Mouse (Mus musculus) megakaryocyte progenitor cell, adult 5-6 weeks (primary cell): ENCODE measurements at regions not wholly inside any gene's neighbourhood (a gene's known extent, or its start where the extent isn't known, plus 50 kb on each side); places are given as distances from the start of the nearest gene placed in this dataset.

Experiments
- ATAC-seq: replicated peaks from 2 replicates; pipeline ENCODE4 v1.8.0; 2016; ENCODE audit warnings: mild to moderate bottlenecking, moderate TSS enrichment, inconsistent platforms; ENCODE audit not compliant: poor library complexity

DNA sequence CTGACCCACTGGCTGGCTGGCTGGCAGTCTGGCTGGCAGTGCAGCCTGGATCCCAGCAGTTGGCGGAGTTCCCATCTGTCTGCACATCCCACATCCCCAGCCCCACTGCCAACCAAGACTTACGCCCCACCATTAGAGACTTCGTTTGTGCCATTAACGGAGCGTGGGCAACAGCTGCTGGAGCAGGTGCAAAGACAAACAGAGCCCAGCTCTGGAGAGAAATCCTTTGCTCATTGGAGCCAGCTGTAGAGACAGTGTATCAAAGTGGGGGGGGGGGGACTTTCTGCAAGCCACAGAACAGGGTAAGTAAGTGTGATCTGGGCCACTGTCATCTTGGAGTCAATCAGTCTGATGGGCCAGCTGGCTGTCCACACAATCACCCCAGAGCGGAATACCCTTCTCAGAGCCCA, 52.3 kb downstream of the Rplp1 start:
- ATAC-seq, result no peak

DNA sequence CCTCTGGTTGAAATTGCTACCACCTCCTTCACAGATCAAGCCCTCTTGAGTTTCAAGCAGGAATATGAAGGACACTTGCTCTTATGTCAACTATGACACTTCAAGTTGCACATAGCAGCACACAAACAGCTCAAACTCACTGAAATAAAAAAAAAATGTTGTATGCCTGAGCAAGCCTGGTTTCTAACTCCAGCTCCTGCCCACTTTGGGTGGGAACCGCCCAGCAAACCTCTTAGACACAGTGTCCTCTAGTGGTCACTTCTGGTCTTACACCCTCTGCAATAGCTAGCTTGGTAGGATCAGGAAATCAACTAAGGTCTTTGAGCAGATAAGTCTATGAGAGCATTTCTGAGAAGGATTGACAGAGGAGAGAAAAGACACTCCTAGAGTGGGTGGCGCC, 54.2 kb downstream of the Rplp1 start:
- ATAC-seq, result peak; percentile 91

DNA sequence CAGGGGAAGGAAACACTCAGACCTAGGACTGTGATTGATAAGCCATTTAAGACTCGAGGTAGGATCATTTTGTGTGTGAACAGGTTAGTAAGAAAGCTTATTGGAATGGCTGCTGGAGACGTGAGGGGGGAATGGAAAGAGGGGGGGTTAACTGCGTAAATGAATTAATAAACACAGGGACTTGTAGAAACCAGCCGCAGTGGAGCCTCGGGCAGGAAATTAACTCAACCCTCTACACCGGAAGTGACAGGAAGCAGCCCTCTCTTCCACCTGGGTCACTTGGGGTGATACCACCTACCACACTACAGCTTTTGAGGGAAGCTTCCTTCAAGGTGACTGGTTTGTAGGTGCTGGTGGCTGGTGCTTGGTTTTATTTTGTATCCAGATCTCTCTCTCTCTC, 54.9 kb downstream of the Rplp1 start:
- ATAC-seq, result no peak

DNA sequence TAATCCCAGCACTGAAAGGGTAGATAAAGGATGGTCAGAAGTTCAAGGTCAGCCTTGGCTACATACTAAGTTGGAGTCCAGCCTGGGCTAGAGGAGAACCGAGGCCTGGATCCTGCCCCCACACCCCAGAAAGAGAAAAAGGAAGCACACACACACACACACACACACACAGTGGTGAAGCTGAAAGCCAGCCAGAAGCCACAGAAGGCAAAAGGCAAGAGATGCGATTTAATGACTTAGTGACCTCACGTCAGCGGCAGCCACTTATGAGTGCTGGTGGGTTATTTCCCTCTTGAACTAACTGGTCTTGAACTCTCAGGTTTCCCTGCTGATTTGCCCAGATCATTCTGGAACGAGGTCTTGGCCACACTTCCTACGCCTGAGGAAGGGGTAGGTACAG, 56.5 kb downstream of the Rplp1 start:
- peak; percentile 40; the same call in 1 of the 2 replicates for ATAC-seq

DNA sequence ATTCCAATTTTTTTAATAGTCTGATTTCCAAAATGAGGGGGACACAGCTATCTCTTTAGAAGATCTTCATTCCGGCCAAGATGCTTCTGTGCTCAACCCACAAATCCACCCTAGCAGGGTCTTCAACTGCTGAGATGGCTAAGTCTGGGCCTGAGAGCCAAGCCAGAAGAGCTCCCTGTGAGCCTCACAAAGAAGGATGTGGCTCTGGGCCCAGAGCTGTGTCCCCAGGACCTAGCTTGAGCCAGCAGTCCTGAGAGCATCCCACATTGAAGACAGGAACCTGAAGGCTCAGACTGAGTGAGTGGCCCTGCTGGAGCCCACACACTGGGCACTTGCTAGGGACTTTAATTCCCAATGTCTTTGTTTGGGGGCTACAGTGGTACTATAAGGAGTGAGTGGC, 57.7 kb downstream of the Rplp1 start:
- ATAC-seq, result no peak

DNA sequence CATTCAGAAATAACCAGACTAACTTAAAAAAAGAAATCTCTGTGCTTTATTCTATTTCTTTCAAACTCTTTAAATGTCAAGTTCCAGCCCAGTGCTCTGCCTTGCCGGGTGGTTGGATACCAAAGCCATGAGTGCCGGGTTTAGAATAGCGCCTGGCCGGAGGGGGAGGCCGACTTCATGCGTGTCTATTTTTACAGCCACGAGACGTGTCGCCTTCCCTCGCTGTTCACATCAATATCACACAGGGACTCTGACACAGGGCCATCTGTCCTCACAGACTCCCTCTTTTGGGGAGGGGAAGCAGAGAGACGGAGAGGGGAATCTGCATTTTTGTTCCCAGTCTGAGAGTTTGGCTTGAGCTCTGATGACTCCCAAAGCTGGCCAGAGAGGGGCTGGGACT, 58.7 kb downstream of the Rplp1 start:
- ATAC-seq, result no peak

DNA sequence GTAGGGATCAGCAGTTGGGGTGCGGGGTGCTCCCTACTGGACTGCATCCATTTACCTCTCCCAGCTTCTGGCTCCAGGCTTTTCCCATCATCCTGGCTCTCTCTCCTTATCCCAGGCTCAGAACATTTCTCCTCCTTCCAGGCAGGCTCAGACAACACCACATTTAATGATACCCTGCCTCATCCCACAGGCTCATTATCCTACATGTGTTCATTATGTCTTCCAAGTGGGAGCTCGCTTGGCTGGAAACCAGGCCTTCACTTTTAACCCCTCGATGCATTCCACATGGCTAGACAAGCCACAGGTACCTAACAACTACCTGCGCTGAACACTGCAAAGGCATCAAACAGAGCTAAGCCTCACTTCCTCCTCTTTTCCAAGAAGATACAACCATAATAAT, 60.5 kb downstream of the Rplp1 start:
- no peak for ATAC-seq

DNA sequence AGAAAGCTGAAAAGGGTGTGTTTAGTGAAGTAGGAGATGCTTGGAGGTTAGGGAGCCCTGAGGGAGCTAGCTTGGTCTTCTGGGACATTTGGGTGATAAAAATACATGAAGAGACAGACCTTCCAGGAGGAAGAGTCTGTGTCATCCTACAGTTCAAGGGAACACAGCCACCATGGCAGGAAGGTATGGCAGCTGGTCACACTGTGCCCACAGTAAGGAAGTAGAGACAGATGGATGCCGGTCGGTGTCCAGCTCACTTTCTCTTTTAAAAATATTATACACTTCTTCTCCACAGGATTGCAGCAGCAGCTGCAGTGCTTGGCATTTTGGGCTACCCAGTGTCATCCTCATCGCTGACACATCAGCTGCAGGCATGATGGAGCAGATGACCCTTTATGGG, 63.0 kb downstream of the Rplp1 start:
- ATAC-seq, result no peak

DNA sequence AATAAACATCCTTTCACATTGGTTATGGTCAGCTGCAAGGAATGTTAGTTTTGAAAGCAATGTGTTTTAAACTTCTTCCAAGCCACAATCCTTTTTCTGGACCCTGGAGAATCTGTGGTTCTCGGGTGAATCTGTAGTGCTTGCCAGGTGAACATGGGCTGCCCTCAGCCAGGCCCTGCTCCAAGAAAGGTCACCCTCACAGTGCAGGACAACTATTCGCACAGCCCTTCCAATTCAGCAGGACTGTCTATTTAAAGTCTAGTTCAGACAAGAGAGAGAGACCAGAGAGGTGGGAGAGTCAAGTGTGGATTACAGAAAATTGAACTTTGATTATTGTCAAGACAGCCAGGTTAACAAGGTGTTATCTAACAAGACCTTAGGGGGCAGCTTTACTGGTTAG, 65.9 kb downstream of the Rplp1 start:
- ATAC-seq, result no peak

DNA sequence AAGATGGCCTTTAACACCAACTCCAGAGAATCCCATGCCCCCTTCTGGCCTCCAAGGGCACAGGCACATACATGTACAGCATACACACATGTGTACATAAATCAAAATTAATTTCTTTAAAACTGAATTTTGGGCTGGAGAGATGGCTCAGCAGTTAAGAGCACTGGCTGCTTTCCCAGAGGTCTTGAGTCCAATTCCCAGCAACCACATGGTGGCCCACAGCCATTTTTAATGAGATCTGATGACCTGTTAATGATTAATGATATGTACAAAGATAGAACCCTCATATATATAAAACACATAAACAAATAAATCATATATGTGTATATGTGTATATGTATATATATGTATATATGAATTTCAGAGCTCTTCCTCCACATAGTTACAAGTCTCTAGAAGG, 66.8 kb downstream of the Rplp1 start:
- ATAC-seq, result no peak

DNA sequence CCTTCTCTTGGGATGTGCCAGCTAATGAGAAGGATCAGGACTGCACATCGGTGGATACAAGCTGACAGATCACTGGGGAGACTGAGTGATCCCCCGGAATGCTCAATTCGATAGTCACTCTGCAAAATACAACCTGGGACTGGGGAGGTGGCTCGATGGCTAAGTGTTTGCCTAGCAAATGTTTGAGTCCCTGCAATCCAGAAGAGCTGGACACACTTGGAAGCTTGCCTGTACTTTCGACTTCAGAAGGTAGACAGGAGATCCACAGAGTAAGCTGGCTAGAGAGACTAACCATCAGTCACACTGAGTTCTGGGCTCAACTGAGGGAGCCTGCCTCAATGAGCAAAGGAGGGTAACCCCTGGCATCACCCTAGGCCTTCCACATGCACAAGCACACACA, 69.7 kb downstream of the Rplp1 start:
- no peak for ATAC-seq

DNA sequence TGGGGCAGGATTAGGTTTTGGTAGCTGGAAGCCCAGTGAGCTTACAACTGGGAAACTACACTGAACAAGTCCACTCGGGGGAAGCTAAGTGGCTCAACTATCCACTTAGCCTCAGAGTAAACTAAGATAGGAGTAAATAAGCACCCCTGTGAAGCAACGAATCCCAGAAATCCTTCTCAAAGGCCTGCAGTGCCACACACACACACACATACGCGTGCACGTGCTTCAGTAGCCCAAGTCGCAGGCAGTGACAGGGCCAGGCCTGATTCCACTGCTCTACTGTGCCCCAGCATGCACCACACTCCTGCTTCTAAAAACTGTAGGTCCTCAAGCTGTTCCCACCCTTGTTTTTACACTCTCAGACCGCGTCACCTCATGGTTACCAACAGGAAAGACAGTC, 70.2 kb downstream of the Rplp1 start:
- ATAC-seq, result no peak

DNA sequence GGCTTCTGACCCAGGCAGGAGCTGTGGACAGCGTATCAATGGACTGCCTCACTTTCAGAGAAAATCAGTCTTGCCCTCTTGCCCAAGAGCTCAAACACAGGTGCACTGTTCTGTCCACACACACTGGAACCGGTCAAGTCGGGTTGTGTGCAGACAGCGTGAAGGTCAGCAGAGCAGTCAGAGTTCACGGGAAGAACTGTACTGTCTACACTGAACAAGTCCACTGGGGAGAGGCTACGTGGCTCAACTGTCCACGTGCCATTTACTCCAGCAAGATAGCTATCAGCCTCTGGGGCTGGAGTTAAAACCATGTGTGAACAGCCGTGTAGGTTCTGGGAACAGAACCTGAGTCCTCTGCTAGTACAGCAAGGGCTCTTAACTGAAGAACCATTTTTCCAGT, 70.8 kb downstream of the Rplp1 start:
- no peak for ATAC-seq

DNA sequence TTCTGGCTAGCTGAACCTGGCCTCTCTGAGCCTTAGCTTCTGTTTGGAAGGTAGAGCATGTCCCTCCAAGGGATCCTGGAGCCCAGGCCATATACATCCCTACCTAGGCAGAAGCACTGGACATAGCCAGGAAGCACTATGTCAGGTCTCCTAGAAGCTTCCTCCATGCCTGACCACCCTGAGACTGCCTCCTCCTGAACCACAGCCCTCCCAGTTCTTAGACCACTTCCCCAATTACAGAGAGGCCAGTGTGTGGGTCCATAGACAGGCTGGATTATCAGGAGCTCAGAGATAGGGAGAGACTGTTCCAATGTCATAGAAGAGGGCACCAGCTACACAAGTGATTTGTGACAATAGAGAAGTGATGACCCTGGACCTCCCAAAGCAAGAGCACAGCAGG, 72.0 kb downstream of the Rplp1 start:
- peak; percentile 63 for ATAC-seq

DNA sequence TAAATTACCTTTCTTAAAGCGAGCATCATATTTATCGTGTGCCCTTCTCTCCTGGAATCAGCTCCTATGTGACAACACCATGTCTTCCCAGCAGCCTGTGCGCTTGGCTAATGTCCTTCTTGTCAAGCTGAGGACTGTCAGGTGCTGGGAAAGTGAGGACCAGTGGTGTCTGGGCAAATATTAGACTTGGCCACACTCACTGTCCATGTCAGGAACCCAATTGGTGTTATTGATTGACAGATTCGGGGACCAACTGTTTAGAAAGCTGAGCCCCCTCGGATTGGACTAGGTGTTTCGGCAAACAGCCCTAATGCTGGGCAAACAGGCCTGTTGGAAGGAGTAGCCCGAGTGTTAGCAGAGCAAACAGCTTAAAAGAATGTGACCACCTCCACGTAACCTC, 73.1 kb downstream of the Rplp1 start:
- ATAC-seq, result no peak

DNA sequence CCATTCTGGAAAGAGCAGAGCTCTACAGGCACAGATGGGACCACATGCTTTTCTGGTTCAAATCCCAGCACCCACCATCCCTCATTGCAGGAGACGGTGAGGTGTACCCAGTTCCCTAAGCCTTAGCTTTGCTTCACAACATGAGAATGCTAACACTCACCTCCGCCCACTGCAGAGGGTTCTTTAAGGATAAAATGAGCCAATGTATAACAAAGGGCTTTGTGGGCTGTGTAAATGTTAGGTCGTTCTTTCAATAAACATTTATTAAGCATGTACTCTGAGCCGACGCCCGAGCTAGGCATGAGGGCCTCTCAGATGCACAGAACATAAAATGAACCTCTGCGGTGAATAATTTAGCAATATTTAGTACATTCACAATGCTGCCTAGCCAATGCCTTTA, 74.0 kb downstream of the Rplp1 start:
- no peak for ATAC-seq

DNA sequence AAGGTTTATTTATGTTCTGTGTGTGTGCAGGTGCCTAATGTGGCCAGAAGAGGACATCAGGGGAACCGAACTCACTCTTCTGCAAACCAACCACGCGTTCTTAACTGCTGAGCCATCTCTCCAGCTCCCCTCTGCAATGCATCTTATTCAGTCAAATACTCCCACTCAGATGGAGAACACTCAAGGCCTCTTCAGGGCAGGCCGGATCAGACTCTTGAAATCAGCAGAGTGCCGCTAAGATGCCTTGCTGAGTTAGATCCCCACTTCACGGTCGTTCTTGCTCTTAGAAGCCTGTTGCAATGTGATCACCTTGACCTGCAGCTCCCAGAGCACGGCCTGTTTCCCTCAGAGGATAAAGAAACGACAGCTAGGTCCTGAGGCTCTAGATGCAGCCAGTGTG, 81.1 kb downstream of the Rplp1 start:
- ATAC-seq, result no peak

DNA sequence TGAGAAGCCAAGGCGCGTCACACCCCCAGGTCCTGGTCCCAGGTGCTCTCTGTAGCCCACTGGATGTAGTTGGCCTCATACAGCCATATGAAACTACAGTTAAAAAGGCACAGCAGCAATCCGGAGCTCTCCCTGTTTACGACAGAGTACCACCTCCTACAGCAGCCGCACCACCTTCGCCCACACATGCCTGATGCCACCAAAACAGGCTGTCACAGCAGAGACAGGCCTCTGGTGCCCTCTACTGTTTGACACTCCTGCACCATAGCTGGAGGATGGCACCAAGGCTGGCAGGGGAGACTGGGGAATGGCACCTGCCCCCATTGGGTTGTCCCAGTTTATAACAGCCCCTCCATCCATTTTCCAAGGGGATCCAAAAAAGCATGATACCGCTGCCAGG, 84.1 kb downstream of the Rplp1 start:
- ATAC-seq, result peak; percentile 73

DNA sequence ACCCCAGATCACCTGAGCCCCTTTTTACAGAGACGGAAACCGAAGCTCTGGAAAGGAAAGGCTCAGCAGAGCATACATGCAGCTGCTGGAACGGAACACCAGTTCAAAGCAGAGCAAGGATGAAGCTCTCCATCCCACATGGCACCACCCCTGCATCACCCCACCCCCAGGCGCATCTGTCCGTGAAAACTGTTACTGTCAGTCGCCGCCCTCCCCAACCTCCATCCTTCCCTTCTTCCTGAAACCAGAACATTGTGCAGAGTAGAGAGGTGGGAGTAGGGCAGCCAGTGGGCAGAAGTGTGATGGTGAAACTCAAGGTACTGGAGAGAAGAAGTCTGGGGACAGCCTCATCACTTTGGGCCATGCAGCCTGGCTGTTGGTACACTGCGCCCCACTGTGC, 84.6 kb downstream of the Rplp1 start:
- ATAC-seq, result no peak

DNA sequence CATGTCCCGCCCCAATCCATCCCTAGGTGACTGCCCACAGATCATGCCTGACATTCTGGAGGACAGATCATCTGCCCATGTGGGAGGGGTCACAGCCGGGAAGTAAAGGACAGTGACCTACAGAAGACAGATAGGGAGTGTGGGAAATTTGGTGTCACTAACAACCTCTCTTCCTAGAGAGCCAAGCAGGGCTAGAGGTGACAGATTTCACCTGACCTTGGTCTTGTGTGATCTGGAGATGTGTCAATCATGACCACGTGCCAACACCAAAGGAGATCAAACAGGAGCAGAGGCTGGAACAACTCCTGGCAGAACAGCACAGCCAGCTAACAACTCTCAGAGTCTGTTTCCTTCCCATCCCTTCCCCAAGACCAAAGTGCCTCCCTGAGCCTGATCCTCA, 85.0 kb downstream of the Rplp1 start:
- ATAC-seq, result no peak

DNA sequence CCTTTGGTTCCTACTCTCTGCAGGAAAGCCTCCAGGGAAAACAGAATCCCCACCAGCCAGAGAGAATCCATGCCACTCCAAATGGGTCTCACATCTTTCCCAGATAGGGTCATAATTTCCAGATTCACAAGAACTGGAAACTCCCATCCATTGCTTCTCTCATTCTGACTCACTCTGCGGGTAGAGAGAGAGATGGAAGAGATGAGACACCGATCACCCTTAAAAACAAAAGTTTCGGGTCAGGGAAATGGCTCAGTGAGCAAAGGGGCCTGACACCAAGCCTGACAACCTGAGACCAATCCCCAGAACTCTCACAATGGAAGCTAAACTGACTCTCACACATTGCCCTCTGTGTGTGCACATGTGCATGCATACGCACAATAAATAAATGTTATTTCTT, 86.6 kb downstream of the Rplp1 start:
- ATAC-seq, result no peak

DNA sequence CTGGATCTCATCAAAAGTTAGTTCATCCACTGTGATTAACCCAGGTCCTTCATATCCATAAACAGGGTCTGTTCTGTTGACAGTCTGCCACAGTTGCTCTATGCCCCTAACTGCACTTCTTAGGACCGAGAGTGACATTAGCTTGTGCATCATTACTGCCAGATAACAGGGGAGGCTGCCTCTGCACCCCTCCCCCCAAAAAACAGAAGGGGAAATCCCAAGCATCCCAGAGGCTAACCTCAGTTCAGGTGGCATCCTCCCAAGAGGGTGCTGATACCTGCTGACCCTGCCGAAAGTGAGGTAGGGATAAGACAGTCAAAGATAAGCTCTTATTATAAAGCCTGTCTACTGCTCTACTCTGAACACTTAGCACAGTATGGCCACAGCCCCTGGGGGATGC, 87.3 kb downstream of the Rplp1 start:
- ATAC-seq, result no peak

DNA sequence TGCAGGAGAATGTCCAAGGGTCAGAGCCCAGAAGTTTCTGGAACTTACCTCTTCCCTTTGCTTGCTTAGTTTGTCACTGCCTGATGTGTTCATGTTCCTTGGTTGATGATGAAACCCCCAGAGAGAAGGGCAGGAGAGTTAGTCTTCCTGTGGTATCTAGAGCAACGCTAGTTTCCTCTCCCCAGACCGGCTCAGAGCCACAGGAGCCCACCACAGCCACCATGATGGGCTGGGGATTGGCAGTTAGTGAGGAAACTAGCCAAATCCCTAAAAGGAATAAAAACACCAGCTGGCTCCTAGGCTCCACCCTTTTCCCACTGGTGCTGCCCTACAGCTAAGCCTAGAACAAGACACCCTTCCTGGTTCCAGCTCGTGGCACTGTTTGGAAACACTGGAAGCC, 87.9 kb downstream of the Rplp1 start:
- peak; percentile 91 for ATAC-seq

DNA sequence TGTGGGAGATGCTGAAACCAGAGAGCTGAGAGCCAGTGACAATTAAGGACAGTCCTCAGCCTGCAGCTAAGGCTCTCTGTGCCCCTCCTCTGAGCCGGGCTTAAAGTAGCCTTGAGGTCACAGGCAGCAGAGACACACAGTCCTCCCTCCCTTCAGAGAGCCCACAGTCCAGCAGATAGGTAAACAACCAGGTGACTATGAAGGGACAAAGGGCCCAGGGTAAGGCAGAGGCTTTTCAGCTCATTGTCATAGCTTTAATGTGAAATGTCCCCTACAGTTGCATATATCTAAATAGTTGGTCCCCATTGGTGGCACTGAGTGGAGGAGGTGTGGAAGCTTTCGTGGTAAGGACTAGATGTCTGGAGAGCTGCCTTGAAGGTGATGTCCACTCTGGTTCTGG, 88.5 kb downstream of the Rplp1 start:
- ATAC-seq, result no peak
